Mouse (Mus musculus) subcutaneous adipose tissue, adult 2 months (tissue): ENCODE data around the gene Olfr187. TPM values are rescaled to one million over a fixed set of nuclear protein-coding genes. Genes with fewer than 3 reads are reported as not detected.

Source experiments
- polyA plus RNA-seq: library from polyadenylated mRNA; depleted of rRNA; stranded (reverse); fragments of >200 nt; gene quantifications from 2 replicates; pipeline ENCODE4 v1.2.3, GENCODE M21; 2012; ENCODE audit warnings: low replicate concordance; rRNA removed

Gene Olfr187
- polyA plus RNA-seq = not detected in 2 replicates

DNA sequence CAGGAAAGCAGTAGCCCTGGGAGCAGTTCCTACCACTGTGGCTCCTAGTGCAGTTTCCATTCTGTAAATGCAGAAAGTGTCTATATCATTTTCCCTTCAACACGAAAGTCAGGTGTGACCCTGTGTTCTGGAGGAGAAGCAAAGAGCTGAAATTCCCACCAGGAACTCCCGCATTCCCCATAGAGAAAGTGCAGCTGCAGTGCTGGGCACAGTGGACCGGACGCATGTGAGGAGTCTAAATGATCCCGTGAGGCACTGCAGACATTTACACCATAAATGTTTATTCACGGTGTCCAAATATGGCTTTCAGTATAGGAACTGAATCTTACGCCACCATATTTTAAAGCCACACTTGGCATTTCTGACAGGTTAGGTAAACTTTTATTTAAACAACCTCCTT, at the start of gene Olfr187:
Olfr187 (minus strand) TSS at position 58 of the 400 bp plus-strand sequence.

DNA sequence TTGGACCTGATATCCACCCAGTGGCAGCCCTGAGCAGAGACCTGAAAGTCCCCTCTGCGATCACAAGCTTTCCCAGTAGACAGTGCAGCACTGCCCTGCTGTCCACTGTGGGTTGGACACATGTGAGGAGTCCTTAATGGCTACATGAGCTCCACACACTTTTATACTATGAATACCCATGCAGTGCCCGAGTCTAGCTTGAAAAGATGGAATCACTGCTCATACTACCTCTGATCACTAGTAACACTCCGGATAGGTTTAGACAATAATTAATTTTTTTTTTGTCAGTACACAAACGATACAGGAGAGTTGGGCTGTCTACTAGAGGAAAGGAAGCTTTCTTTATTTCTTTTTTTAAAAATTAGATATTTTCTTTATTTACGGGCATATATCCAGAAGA, 38.3 kb upstream of the Olfr187 start, which contains the start of gene Olfr190:
Olfr190 (minus strand) TSS at position 101 of the 400 bp plus-strand sequence.

DNA sequence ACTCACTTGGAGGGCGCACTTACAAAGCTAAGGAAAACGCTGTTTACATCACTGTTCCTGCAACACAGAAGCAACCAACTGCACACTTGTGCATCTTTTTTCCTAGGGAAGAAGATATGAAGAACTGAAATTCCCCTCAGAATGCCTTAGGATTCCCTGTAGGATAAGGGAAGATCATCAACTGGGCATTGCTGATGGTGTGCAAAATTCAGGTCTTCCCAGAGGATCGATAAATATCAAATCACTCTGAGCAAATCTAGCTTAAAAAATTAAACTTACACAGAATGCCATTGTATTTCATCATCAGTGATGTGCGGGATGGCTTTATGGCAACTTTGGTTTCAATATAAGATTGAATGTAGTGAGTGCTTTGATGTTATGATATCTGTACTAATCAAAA, 9.4 kb downstream of the Olfr187 start, which contains the start of gene Olfr186:
Olfr186 (minus strand) TSS at position 101 of the 400 bp plus-strand sequence.

DNA sequence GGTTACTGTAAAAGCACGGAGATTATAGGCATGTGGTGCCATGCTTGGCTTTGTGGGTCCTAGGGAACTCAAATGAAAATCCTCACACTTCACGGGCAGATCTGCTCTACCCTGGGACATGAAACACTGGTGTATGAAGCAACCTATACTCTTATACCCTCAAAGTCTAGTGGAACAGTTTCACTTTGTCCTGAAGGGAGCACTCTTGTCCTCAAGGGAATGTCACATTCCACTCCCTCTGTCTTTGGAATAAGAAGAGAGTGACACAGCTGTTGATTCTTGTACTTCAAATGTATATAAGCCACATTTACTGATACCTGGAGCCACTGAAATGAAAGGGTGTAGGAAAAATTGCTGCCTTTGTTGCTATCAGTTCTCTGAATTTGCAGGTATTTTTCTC, 44.5 kb downstream of the Olfr187 start, which contains the start of gene Olfr183:
Olfr183 (plus strand) TSS at position 301 of the 400 bp plus-strand sequence.

Other genes with a start within 250 kb of the Olfr187 start
- gene Olfr173, start 239.5 kb downstream of the Olfr187 start, polyA plus RNA-seq = not detected in 2 replicates
- gene Olfr175-ps1, start 213.0 kb downstream of the Olfr187 start, polyA plus RNA-seq = not detected in 2 replicates
- not detected in 2 replicates for gene Olfr177, start 165.0 kb downstream of the Olfr187 start, polyA plus RNA-seq
- not detected in 2 replicates for gene Olfr178, start 147.7 kb downstream of the Olfr187 start, polyA plus RNA-seq
- gene Olfr181, start 111.0 kb downstream of the Olfr187 start, polyA plus RNA-seq = not detected in 2 replicates
- not detected in 2 replicates for gene Olfr180, start 110.4 kb downstream of the Olfr187 start, polyA plus RNA-seq
- not detected in 2 replicates for gene Olfr183, start 44.4 kb downstream of the Olfr187 start, polyA plus RNA-seq
- not detected in 2 replicates for gene Olfr186, start 9.5 kb downstream of the Olfr187 start, polyA plus RNA-seq
- gene Olfr190, start 38.2 kb upstream of the Olfr187 start, polyA plus RNA-seq = not detected in 2 replicates
- gene Olfr191, start 50.1 kb upstream of the Olfr187 start, polyA plus RNA-seq = not detected in 2 replicates
- gene Olfr193, start 72.1 kb upstream of the Olfr187 start, polyA plus RNA-seq = not detected in 2 replicates
- gene Olfr194, start 81.3 kb upstream of the Olfr187 start, polyA plus RNA-seq = not detected in 2 replicates
- gene Olfr195, start 107.3 kb upstream of the Olfr187 start, polyA plus RNA-seq = not detected in 2 replicates
- not detected in 2 replicates for gene Olfr196, start 130.7 kb upstream of the Olfr187 start, polyA plus RNA-seq
- gene Olfr198, start 163.8 kb upstream of the Olfr187 start, polyA plus RNA-seq = not detected in 2 replicates
- gene Olfr199, start 180.0 kb upstream of the Olfr187 start, polyA plus RNA-seq = not detected in 2 replicates
- not detected in 2 replicates for gene Olfr201, start 232.9 kb upstream of the Olfr187 start, polyA plus RNA-seq
- gene Olfr202, start 247.0 kb upstream of the Olfr187 start, polyA plus RNA-seq = not detected in 2 replicates